Mouse (Mus musculus) ES-Bruce4 (cell line): ENCODE measurements at regions not wholly inside any gene's neighbourhood (a gene's known extent, or its start where the extent isn't known, plus 50 kb on each side); places are given as distances from the start of the nearest gene placed in this dataset.

Experiments
- CTCF ChIP-seq: IDR thresholded peaks from one replicate; pipeline ENCODE4 v1.8.1; 2011; ENCODE audit warnings: low read depth, low read length
- EP300 ChIP-seq: IDR thresholded peaks from 2 replicates; pipeline ENCODE4 v1.6.1; 2011; ENCODE audit warnings: low read depth, low read length; ENCODE audit not compliant: insufficient read depth

- TF ChIP-seq CTCF (no peak), EP300 (no peak)
Observed at GRCm38 (mm10) chr6:89257416-89257815, 105.0 kb downstream of the Plxna1 start.
